Mouse (Mus musculus) hematopoietic stem cell, adult 5-6 weeks (primary cell): Measurements from ENCODE around the gene Zfp128. TPM values are rescaled to one million over a fixed set of nuclear protein-coding genes. Genes with fewer than 3 reads are reported as not detected.
"Not testable (repeated sequence)": the region's sequence is repeated elsewhere in the genome, so short reads cannot be mapped to it uniquely, and the experiment has no call there.

Experiments
- ATAC-seq, 2 experiments: fragments of 125-278 bp in 1 of 2; replicated peaks in 1 of 2; 2 replicates each; pipeline ENCODE4 v1.8.0; 2016 to 2017; ENCODE audit warnings: inconsistent platforms in 2 of 2, mild to moderate bottlenecking in 2 of 2, moderate number of reproducible peaks in 2 of 2, low read depth in 1 of 2, moderate TSS enrichment in 1 of 2; ENCODE audit not compliant: low FRiP score in 2 of 2, poor library complexity in 2 of 2, severe bottlenecking in 2 of 2, insufficient read depth in 1 of 2, low TSS enrichment in 1 of 2
- total RNA-seq: library from RNA; stranded (forward); fragments of 172-1452, 232-1000 nt; gene quantifications from 2 replicates; pipeline ENCODE4 v1.2.3, GENCODE M21; 2017

The Zfp128 gene
- 5.3 and 6.4 TPM in 2 replicates for total RNA-seq

DNA sequence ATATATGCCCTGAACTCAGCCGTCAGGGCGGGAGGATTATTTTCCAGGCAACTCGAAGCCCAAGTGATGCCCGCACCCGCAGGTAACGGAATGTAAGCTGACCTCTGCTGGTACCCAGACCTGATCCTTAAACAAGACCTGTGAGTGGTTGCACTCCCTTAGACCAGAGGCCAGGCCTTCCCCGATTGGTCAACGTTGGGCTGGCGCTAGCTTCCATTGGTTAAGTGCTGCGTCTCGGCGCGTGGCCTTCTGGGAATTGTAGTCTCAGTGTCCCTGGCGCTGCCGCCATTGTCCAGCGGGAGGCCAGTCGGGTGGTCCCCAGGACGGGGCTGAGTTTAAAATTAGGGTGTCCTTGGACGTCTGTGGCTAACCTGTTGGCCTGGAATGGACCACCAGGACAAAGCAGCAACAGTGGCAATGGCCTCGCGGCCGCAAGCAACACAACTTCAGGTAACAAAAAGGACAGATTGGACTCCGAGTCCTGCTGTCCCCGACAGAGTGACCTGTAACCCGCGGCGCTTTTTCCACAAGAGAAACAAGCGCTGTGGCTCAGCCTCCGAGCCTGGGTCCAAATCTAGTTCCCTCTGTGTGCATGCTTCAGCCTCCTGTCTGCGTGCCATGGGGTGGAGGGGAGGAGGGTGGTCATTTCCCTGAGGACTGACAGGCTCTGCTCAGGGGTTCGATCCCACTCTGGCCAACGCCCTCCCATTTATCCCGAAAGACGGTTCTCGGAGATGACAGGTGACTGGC lies at the start of gene Zfp128:
Zfp128 (plus strand) TSS at position 267 of the 750 bp plus-strand sequence.
- peak; percentile 100 for ATAC-seq

DNA sequence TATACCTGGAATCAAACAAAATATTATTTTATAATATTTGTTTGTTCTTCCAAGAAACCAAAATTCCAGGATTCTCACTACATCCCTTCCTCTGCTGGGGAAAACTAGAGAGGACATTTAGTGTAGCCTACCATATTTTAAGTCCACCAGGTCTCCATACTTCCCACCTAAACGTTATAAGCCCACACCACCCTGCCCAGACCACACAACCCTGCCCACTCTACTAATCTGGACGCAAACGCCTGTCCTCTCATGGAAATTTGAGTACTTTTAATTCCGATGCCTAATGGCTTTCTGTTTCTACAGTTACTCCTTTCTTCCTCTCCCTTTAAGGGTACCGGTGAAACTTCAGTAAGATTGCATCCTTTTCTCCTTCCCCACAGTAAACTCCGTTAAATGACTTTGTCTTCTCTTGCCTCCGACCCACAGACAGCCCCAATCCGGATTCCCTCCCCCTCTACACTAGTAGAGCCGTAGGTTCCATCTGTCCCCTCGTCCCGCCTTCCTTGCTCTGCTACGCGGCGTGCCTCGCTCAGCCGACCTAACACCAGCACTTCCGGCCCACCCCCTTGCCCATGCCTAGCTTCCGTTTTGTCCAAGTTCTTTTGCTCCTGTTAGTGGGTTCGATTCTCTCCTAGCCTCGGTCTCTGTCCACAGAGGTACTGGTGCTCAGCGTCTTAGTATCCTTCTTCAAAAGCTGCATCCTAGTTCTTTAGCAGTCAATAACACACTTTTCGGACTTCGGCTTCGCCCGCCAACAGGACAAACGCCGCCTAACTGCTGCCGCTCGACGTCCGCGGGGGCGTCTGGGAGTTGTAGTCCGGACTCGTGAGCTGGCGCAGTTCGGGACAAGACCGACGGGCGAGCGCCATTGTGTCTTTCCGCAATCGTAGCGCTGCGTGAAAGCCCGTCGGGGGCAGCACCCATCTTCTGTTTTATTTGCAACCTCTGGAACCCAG lies 46.5 kb upstream of the Zfp128 start, which contains the start of gene Zfp110:
Zfp110 (plus strand) TSS at position 600 of the 959 bp plus-strand sequence.
- peak; percentile 98 for ATAC-seq

DNA sequence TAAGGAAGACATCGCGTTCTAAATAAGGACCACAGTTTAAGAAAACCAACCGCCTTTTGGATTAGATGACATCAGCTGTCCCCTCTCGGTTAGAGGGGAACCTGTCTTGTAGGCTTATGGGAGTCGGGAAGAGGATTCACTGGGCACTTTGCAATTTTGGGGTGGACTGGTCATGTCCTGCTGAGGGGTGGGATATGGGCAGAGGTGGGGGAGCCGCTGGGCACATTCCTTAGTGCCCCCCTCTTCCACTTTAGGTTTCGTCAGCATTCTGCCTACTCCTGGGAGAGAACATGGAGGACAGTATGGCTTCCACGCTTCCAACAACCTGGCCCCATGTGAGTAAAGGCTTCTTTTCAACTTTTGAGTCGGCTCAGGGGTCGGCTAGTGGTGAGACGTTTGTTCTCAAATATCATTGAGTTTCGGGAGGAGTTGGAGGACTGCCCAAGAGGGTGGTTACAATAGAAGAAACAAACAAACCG lies 45.7 kb upstream of the Zfp128 start:
- peak; percentile 12 to 31 for ATAC-seq

DNA sequence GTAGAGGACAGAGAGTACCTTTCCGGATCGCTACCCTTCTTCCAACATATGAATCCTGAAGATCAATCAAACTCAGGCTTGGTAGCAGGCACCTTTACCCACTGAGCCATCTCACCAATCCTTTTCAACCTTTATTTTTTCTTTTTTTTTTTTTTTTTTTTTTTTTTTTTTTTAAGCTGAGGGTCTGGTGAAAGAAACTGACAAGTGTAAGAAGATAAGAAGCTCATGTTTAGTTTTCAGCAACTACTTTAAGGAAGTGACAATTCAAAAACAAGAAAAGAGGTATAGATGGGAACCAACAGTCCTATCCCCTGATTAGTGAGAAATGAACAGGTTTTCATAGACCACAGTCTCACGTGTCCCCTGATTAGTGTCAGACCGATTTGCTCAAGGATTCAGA lies 45.2 kb upstream of the Zfp128 start:
- no peak for ATAC-seq

DNA sequence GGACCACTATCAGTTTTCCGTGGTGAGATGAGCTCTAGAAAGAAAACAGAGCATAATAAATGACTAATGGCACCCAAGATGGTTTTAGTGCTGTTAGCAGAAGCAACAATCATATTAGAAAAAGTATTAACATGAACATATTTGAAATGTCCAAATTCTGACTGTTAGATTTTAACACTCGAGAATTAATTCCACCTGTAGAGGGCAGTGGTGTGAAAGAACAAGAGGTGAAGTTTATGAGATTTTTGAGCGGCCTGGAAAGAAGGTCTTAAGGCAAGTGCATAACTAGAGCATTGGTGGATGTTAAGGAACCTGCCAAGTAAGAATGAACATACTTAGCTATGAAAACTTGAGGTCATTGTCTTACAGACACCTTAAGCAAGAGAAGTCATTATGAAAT lies 6.7 kb upstream of the Zfp128 start:
- no peak; a peak in 1 of 4 replicates for ATAC-seq

DNA sequence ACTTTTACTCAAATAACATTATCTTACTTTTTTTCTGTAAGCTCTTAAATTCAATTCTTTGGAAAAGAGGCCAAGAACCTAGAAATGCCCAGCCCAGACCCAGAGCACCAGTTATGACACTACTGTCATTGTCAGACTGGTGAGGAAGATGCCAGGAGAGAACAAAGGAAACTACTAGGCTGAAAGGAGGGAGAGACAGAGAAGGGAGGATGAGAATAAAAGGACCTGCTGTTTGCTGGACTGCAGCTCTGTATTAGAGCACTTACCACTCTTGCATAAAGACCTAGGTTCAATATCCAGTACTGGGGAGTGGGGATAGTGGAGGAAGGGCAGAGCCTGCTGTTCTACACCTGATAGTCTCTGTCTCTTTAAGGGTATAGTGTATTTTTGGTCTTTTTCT lies 941 bp upstream of the Zfp128 start:
- ATAC-seq: no peak

DNA sequence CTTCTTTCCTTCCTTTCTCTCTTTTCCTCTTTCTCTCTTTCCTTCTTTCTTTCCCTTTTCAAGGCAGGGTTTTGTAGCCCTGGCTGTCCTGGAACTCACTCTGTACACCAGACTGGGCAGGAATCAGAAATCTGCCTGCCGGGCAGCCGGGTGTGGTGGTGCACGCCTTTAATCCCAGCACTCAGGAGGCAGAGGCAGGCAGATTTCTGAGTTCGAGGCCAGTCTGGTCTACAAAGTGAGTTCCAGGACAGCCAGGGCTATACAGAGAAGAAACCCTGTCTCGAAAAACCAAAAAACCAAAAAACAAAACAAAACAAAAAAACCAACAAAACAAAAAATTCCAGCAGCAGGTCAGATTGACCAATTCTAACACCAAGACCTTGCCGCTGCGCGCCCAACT lies 480 bp upstream of the Zfp128 start:
- ATAC-seq: not testable (repeated sequence)

DNA sequence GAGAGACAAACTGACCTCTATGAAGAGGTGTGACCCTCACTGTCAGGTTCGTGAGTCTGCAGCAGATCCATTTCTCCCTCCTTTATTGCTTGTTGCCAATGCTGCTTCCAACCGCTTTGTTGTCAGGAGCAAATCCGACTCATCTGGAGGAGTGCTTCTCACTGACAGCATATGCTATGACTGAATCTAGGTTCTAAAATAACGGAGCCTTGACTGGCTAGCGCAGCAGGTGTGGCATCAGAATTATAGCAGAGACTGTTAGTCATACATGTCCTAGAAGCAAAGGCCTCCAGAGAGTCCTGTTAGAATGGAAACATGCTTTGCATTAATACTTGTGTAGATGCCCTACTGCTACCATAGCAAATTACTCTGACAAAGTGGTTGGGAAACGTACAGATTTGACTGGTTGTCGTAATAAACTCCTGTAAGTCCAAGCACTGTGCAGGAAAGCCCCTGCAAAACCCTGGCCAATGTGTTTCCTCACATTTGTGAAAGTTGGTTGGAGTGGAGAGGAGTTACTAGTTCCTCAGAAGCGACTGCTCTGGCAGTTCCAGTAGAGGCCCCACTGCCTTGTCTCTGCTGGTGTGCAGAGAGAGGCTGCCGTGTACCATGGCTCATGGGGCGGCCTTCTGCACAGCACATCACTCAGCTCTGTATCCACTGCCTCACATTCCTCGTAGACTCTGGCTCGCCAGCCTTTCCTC lies 5.7 kb downstream of the Zfp128 start:
- no peak for ATAC-seq

DNA sequence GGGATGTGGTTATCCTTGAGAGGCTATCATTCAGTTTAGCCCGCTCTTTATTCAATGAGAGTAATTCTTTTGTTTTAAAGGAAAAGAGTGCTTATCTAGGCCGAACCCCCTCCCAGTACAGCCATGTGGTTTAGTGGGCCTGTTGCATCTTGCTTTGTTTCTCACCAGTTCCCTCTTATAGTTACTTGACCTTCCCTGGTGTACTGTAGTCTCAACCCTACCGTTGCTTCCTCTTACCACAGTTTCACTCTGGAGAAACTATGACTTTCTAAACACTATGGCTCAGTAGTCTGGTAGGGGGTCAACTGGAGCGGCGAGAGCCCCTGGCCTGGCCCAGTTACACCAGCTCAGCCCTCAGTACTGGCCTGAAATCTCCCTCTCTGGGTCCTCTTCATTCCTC lies 6.6 kb downstream of the Zfp128 start:
- no peak for ATAC-seq

DNA sequence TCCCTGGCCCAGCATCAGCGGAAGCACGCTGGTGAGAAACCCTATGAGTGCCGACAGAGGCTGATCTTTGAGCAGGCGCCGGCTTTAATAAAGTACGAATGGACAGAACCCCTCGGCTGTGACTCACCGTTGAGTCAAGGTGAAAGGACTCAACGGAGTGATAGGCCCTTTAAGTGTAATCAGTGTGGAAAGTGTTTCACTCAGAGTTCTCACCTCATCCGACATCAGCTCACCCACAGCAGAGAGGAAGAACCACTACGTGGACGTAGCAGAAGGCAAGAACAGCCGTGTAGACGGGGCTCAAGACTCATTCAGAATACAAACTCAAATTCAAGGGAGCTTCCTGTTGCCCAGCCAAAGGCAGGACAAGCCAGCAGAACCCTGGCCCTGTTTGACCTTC lies 10.0 kb downstream of the Zfp128 start:
- ATAC-seq: no peak

DNA sequence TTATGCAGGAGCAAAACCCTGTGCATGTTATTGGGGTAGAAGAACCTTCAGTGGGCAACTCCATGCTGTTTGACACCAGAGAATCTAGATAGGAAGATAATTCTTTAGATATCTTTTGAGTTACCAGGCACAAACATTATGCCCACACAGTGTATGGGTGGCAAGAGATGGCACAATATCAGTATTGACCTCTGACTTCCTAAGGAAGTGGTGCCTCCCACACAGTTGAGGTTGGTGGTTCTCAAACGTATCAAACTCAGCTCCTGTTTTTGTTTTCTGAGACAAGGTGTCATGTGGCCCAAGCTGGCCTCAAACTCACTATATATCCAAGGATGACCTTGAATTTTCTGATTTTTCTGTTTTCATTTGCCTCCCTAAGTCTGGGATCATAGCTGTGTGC lies 10.4 kb downstream of the Zfp128 start:
- no peak for ATAC-seq

DNA sequence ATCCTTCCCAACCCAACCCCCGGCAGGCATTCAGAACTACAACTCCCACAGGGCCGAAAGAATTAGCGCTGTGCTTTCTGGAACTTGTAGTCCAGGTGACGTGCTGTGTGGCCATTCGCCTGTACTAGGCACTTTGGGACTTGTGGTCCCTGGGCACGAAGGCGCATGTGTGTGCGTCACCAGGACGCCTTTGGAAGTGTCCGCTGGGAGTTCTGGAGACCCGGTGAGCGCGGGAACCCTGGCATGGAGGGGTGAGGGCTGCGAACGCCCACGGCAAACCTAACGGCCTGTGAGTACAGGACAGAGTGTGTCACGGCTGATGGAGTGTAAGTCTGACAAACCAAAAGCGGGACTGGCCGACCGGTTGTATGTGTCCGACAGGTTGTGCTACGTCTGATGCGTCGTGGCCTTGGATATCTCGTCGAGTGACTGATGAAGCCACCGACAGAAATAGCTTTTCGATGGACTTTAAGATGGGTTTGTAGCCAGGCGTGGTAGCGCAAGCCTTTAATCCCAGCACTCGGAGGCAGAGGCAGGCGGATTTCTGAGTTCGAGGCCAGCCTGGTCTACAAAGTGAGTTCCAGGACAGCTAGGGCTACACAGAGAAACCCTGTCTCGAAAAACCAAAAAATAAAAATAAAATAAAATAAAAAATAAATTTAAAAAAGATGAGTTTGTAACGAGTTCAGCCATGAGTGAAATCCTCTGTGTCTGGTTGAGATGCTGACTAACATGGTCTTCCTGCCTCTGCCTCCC lies 16.9 kb downstream of the Zfp128 start, which contains the start of gene Zscan22:
Zscan22 (plus strand) TSS at position 161 of the 756 bp plus-strand sequence.
- peak; percentile 100 for ATAC-seq

DNA sequence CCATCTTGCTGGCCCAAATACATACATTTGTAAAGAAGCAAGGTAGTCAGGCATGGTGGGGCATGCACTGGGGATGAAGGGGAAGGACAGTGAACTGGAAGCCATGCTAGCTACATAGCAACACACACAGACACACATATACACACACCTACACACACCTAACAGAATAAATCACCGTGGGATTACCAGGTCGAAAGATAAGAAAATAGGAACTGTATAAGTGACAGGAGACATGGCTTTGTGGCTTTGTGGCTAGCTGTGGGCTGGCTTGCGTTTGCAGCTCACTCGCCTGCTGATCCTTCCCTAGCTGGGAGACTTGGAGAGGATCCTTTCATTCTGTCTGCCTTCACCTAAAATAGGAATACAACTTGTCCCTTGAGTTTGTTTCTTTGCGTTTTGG lies 20.5 kb downstream of the Zfp128 start:
- no peak for ATAC-seq

DNA sequence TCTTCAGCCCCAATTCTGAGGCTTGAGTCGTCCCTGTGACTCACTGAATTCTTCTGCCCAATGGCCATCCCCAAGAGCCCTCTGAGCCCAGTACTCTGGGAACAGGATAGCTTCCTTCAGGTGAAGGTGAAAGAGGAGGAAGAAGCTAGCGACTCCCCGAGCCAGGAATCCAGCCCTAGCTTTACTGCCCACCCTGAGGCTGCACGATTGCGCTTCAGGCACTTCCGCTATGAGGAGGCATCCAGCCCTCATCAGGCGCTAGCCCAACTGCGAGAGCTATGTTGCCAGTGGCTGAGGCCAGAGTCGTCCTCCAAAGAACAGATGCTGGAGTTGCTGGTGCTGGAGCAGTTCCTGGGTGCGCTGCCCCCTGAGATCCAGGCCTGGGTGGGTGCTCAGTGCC lies 22.6 kb downstream of the Zfp128 start:
- peak; percentile 92 for ATAC-seq

DNA sequence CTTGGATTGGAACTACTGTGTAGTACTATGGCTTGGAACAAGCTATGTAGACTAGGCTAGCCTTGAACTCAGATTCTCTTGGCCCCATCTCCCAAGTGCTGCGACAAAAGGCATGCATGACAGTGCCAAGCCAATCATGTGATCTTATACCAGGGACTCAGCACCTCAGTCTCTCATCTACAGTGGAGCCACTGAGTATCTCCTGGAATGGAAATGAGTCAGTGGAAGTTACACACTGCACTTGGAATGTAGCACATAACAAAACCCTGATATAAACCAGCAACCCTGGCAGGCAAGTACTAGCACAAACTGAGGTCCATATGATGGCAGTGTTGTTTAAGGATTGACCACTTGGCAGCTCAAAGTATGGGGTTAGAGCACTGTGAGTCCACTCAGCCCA lies 24.2 kb downstream of the Zfp128 start:
- no peak for ATAC-seq

DNA sequence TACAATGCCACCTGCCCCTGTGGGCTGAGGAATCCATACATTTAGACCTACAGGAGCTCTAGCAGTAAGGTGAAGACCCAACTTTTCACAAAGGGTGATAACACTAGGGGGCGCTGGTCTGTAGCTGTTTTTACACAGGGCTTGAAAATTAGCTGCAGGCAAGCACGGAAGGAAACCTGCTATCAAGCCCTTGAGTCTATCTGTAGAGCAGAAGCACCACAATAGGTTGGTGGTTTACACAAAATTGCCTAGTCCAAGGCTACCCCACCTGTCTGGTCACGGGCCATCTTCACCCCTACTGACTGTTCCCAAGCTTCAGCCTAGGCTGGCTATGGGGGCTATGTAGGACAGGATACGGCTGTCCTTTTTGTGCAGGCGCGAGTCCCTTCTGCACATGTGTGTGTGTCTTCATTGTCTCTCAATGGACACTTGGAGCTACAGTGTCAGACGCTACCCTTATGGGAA lies 28.6 kb downstream of the Zfp128 start:
- peak; percentile 75 to 78 for ATAC-seq

DNA sequence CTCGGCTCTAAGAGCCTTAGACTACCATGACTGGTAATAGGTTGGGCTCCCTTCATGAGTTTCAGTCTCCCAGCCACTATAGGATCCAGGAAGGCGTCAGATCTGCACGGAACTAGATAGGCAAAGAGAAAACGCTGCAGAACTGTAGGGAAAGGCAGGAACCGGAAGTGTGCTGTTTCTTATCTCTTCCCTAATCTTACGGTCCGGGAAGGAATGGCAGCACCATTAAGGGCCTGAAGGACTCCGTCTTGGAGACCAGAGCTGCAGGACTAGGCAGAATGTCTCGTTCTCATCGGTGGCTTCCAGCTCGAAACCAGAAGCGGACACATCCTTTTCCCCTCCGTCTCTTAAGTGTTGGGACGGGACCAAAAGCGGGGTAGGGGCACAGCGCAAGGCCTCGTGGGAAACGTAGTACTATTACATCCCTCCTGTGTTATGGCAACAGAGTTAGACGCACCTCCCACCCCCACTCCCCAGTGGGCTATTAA lies 29.2 kb downstream of the Zfp128 start:
- peak; percentile 68 to 73 for ATAC-seq
